Comparison of ENCODE assay signal across 15 mouse cellular contexts in genomic region chr2:26079409-26079808, GRCm38 (mm10).
"Had no signal": no experiment of that assay in that cellular context is flagged by ENCODE, and none has a peak within 500 bp of the region (broad histone marks: within the 10 kb centered on the region; RNA-seq: fewer than 3 reads in every experiment).

No protein-coding gene starts in this region.

- DNase-seq: cerebellum, adult 9-11 months; cerebellum, postnatal 10 days; cerebellum, postnatal 14 days; cerebellum, postnatal 25 days; cerebellum, postnatal 36 days; embryo, embryonic 11 days; forebrain, postnatal 0 days; gastrocnemius, adult 2 months; gastrocnemius, postnatal 10 days; gastrocnemius, postnatal 14 days; gastrocnemius, postnatal 25 days; gastrocnemius, postnatal 36 days; heart, adult 11 months; heart, adult 18-20 months; heart, adult 2 months had no signal
